Mouse (Mus musculus) lung, adult 2 months (tissue): Measurements from ENCODE around the gene Ift172. TPM values are rescaled to one million over a fixed set of nuclear protein-coding genes. Genes with fewer than 3 reads are reported as not detected.
A peak's percentile ranks its signal among the peaks of the same experiment; 100 is the strongest.

Experiments used
- DNase-seq: peaks from one replicate; pipeline ENCODE4 v3.0.0; 2022
- H3K4me1 ChIP-seq: fragments of 200-500 bp; 2 replicates; pipeline ENCODE4 v1.6.1; 2011; ENCODE audit warnings: low read length; ENCODE audit not compliant: control insufficient read depth, insufficient read depth
- H3K4me3 ChIP-seq: fragments of 200-500 bp; replicated peaks from 2 replicates; pipeline ENCODE3; 2011; ENCODE audit warnings: low read depth, mild to moderate bottlenecking, control low read depth, low read length; ENCODE audit errors: extremely low read depth
- CTCF ChIP-seq: fragments of 200-500 bp; IDR thresholded peaks from 2 replicates; pipeline ENCODE4 v1.5.1; 2011; ENCODE audit warnings: mild to moderate bottlenecking, low read length, control low read depth; ENCODE audit not compliant: insufficient read depth
- POLR2A ChIP-seq: fragments of 200-500 bp; IDR thresholded peaks from 2 replicates; pipeline ENCODE4 v1.6.1; 2011; ENCODE audit warnings: low read depth, mild to moderate bottlenecking, control low read depth, low read length, borderline replicate concordance; ENCODE audit errors: extremely low read depth
- WGBS: fragments of 180-500 bp; shearing (Covaris S2); methylation state at CpG from one replicate; pipeline ENCODE4 v1.1.7; 2018; 5-methylcytosine and 5-hydroxymethylcytosine counted together
- polyA plus RNA-seq: library from polyadenylated mRNA; depleted of rRNA; stranded (reverse); fragments of >200 nt; gene quantifications from 2 replicates; pipeline ENCODE4 v1.2.3, GENCODE M21; 2012; rRNA removed

Ift172 gene
- polyA plus RNA-seq: 45.0 and 47.8 TPM in 2 replicates

DNA sequence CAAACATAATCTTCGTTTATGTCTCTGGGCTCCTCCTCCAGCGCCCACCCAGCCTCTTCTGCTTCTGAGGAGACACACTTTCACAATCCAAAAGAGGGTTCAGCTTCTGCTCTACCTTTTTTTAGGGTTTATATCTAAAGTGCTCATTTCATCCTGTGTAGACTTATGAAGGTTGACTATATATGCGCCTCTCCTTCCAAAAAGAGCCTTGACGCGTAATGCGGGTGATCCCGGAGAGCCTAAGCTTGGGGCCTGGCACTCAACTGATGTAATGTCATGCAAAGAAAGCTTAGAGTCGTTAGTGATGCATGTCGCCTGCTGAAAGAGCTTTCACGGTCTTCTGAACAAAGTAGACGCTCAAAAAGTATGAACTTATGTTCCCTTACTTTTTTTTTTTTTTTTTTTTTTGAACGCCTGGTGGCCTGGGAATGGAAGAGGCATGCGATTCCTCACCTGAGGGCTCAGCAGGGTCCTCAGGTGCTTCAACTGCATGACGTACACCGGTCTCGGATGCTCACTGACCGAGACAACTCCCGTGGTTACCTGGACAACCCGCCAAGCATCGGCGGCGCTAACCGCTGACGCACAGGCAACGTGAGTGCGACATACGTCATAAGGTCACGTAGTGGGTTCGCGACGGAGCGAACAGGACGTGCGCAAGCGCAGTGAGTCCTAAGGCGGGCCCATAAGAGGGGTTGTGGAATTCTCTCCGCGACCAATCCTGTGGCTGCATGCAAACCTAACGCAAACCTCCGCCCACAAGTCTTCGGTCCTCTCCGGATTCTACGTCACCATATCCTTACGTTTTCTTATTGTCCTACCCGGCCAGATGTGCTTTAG is at the start of gene Ift172:
Ift172 (minus strand) TSS at position 596 of the 840 bp plus-strand sequence.
- no peak for TF ChIP-seq CTCF
- peak; percentile 88; the same call in 1 of the 2 replicates for TF ChIP-seq POLR2A
- H3K4me1 ChIP-seq: peaks cover 6% of the 10 kb centered on the region
- H3K4me3 ChIP-seq: peak within 1 kb of the TSS; percentile 90
- 2% methylated on average over 45 of the region's 45 CpGs for WGBS
- peak; percentile 94 for DNase-seq

DNA sequence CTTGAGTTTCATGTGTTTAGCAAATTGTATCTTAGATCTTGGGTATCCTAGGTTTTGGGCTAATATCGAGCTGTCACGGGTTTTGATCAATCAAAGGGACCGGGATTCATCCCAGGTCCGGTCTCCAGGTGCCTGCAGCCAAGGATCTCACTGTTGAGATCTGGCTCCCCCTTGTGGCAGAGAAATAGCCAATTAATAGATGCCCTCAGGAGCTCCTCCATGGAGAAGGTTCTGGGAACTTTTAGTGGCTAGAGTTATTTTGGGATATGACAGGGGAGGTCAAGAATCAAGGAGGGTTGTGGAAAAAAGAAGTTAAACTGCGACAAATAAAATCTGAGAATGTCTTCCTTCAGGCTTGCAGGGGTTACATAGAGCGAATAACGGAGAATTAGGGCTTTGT is 37.3 kb upstream of the Ift172 start:
- WGBS: 32% methylated on average over 7 of the region's 7 CpGs
- peak; percentile 28 for DNase-seq
- Histone ChIP-seq H3K4me1 (no peaks in the 10 kb centered on the region), H3K4me3 (no peak overlapping the region)
- peak; percentile 56 for TF ChIP-seq CTCF
- no peak for TF ChIP-seq POLR2A

DNA sequence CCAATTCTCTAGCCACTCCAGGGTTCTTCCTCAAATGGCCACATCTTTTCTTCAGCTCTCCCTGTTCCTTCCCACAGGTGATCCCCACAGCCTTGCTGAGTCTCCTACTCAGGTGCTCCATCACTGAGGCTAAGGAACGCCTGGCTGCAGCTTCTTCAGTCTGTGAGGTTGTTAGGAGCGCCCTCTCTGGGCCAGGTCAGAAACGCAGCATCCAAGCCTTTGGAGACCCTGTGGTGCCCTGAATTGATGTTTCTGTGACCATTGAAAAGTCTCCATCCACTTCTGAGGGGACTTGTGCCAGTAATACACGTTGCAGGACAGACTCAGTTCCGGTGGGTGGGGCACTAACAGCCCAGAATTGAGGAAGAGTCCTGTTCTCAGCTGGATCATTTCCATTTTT is 35.9 kb upstream of the Ift172 start:
- no peaks in the 10 kb centered on the region for H3K4me1 ChIP-seq
- no peak for DNase-seq
- no peak overlapping the region for H3K4me3 ChIP-seq
- 12% methylated on average over 5 of the region's 5 CpGs for WGBS
- TF ChIP-seq POLR2A (no peak), CTCF (no peak)

DNA sequence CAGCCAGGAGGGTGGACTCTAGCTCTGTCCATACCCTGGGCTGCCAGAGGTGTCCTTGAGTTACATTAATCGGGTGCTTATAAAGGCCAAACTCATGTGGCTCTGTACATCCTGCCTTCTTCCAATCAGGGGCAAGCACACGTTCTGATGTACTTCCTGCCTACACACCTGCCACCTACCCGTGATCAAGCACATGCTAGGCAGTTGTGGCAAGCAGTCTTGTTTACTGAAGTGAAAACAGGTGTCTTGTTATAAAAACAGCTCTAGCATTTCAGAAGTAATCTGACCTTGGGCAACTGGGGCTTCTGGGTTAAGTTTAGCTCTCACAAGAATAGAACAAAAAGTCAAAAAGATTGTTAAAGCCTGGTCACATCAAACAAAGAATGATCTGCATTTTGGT is 33.2 kb upstream of the Ift172 start:
- no peak for DNase-seq
- WGBS: 48% methylated on average over 3 of the region's 3 CpGs
- no peaks in the 10 kb centered on the region for H3K4me1 ChIP-seq
- no peak for TF ChIP-seq CTCF
- TF ChIP-seq POLR2A: no peak
- no peak overlapping the region for H3K4me3 ChIP-seq

DNA sequence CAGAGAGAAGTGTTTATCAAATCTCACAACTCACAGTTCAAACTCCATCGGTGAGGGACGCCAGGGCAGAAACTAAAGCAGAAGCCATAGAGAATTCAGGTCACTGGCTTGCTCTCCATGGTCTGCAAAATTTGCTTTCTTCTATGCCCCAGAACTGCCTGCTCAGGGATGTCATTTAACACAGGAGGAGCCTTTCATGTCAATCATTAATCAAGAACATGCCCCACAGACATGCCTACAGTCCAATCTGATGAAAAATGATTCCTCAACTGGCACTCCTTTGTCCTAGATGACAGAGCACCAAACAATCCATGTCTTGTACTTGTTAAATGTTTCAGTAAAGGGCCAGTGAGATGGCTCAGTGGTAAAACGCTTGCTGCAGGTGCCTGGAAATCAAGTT is 31.9 kb upstream of the Ift172 start:
- no peak for TF ChIP-seq POLR2A
- no peak for TF ChIP-seq CTCF
- H3K4me1 ChIP-seq: no peaks in the 10 kb centered on the region
- no peak overlapping the region for H3K4me3 ChIP-seq
- 81% methylated on average over 3 of the region's 3 CpGs for WGBS
- no peak for DNase-seq

DNA sequence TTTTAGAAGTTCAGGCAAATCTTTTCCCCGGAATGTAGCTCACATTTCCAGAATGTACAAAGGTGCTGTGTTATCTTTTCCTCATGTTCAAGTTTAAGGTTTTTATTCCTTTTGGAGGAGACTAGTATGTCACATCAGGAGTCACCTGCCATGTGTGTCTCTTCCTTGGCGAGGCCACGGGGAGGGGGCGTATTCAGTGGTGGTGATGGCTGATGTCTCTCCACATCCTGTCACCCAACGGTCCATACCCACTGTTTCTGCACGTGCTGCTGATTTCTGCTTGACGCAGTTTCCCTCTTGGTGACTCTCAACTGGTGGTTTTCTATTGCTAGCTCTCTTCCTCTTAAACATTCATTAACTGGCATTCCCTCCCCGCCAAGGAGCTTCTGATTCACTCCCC is 21.9 kb upstream of the Ift172 start:
- Histone ChIP-seq H3K4me3 (no peak overlapping the region), H3K4me1 (no peaks in the 10 kb centered on the region)
- DNase-seq: no peak
- 69% methylated on average over 8 of the region's 8 CpGs for WGBS
- TF ChIP-seq CTCF: no peak
- no peak for TF ChIP-seq POLR2A

DNA sequence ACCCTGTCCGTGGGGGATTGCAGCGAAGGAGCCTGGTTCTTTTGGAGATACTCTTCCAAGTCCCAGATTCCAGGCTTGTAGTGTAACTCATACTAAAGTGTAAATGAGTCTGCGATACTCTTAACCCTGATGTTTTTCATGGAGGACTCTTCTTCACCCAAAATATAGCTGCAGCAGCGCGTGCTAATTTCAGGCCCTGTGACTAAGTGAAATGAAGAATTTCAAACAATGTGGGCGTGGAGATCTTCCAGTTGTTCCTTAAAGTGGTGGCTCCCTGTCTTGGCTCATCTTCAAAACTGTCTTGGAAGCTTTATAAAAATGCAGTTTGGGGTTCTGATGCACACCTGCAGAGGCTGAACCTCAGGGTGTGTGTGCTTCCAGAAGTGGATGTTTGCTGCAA is 12.2 kb upstream of the Ift172 start:
- WGBS: 84% methylated on average over 6 of the region's 6 CpGs
- no peak for DNase-seq
- H3K4me3 ChIP-seq: no peak overlapping the region
- TF ChIP-seq POLR2A (no peak), CTCF (no peak)
- H3K4me1 ChIP-seq: no peaks in the 10 kb centered on the region

DNA sequence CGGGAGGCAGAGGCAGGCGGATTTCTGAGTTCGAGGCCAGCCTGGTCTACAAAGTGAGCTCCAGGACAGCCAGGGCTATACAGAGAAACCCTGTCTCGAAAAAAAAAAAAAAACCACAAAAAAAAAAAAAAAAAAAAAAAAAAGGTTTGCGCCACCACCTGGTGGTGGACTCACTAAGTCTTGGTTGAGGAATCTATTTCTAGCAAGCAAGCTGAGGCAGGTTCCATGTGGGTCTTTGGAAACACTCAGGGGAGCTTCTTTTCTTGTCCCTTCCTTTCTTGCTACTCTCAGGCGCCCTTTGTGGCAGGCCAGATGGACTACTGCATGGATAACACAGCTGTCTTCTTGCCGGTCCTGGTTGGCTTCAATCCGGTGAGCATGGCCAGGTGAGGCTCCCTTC is 10.9 kb upstream of the Ift172 start:
- TF ChIP-seq CTCF: no peak
- no peak overlapping the region for H3K4me3 ChIP-seq
- no peaks in the 10 kb centered on the region for H3K4me1 ChIP-seq
- 67% methylated on average over 7 of the region's 8 CpGs for WGBS
- DNase-seq: no peak

DNA sequence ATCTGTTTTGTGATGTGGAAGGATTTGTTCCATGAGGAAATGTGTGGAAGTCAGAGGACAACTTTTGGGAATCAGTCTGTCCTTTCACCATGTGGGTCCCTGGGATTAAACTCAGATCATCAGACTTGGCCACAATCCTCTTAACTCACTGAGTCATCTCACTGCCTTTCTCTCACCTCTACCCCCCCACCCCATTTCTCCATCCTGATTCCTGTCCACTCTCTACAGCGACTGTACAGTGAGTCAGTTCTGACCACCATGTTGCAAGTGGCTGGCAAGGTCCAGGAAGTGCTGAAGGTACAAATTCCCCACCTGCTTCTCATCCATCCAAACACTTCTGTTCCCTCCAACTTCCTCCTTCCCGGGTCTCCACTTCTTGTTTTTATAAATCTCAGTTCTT is 7.6 kb upstream of the Ift172 start:
- DNase-seq: no peak
- TF ChIP-seq CTCF: no peak
- WGBS: 33% methylated on average over 2 of the region's 2 CpGs

DNA sequence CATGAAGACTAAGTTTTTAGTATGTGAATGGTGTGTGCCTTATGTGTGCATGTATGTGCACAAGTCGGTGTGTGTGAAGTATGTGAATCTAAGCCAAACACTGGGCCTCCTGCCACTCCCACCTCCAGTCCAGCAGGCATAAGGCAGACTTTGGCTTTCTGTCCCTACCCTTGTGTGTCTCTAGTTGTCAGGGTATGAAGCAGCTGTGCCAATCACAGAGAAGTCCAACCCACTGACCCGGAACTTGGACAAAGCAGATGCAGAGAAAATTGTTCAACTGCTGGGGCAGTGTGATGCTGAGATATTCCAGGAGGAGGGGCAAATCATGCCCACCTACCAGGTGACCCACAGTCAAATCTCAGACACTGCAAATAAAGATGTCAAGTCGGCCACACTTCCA is 7.1 kb upstream of the Ift172 start:
- no peak overlapping the region for H3K4me3 ChIP-seq
- WGBS: 62% methylated on average over 3 of the region's 3 CpGs
- DNase-seq: no peak
- TF ChIP-seq CTCF (no peak), POLR2A (no peak)
- no peaks in the 10 kb centered on the region for H3K4me1 ChIP-seq

More for the DNA sequence above, 7.6 kb upstream of the Ift172 start:
- H3K4me1 ChIP-seq: no peaks in the 10 kb centered on the region
- H3K4me3 ChIP-seq: no peak overlapping the region
